Mouse (Mus musculus): ENCODE data around the gene Ssmem1.

The Ssmem1 gene

GRCm38 (mm10) chr6:30553381-30554010 is 43.8 kb downstream of the Ssmem1 start:
- DNase-seq (ENCODE audit: low spot score in 2 of 2) = no peak

DNA sequence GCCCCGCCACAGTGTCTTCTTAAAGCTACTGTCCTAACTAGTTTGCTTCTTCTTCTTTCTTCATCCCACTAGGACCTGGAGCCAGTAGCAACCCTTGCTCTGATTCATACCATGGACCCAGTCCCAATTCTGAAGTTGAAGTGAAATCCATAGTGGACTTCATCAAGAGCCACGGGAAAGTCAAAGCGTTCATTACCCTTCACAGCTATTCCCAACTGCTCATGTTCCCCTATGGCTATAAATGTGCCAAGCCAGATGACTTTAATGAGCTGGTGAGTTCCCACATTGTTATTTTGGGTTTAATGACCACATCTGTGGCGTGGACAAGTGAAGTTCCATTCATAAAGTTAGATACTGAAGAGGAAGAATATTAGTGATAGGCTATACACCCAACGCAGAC is 44.4 kb downstream of the Ssmem1 start:
- no peak for DNase-seq (ENCODE audit: low spot score in 2 of 2)

DNA sequence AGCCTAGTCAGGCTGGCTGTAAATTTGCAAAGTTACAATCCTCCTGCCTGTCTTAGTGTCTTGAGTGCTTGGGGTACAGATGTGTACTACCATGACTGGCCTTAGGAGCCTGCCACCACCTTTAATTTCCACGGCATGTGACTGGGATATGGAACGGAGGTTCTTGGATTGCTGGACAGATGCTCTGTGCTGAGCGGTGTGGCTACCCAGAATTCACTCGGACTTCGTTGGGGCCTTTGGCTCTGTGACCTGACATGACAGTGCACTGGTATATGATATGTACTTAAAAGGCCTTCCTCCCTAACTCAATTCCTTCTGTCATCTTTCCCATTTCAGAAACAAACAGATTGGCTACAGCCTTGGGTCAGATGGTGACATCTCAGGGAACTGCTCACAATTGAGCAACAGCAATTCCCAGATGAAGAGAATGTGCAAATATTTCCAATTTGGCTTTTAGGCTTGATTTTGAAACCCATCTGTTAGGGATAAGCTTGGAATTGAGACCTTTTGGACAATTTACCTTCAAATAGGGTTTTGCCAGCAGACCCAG is 45.0 kb downstream of the Ssmem1 start:
- no peak for DNase-seq (ENCODE audit: low spot score in 2 of 2)

DNA sequence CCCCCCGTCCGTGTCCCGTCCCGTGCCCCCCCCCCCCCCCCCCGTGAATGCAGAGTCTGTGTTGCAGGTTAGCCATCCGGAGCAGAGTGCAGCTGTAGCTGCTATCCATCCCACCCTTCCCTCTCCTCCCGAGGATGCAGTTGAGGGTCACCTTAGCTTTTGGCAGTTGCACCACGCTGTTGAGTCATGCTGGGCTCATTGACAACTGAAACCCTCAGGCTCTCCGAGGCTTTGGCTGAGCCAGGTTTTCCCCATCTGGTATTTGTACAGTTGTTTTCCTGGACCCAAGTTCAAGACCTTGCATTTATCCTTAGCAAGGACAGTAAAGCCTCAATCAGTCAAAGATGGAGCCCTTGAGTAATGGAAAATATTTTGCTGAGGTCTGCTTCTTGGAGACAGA is 46.4 kb downstream of the Ssmem1 start:
- no peak for DNase-seq (ENCODE audit: low spot score in 2 of 2)

GRCm38 (mm10) chr6:30559726-30560125 is 50.1 kb downstream of the Ssmem1 start:
- DNase-seq (ENCODE audit: low spot score in 2 of 2) = no peak

- no peak for DNase-seq (ENCODE audit: low spot score in 2 of 2)
Observed at GRCm38 (mm10) chr6:30562132-30562531, 52.5 kb downstream of the Ssmem1 start.

- no peak for DNase-seq (ENCODE audit: low spot score in 2 of 2)
Observed at GRCm38 (mm10) chr6:30563575-30563974, 53.9 kb downstream of the Ssmem1 start.

DNA sequence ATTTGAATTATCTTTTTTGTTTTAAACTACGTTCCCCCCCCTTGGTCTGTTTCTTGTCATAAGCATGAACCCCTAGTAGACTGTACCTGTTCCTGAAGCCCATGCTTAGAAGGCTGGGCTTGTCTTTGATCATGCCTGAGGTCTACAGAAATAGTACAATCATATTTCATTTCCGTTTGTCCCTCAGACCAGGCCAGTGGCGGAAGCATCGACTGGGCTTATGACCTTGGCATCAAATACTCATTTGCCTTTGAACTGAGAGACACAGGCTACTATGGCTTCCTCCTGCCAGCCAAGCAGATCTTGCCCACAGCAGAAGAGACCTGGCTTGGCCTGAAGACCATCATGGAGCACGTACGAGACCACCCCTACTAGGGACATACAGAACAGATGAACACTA is 54.4 kb downstream of the Ssmem1 start:
- no peak for DNase-seq (ENCODE audit: low spot score in 2 of 2)

DNA sequence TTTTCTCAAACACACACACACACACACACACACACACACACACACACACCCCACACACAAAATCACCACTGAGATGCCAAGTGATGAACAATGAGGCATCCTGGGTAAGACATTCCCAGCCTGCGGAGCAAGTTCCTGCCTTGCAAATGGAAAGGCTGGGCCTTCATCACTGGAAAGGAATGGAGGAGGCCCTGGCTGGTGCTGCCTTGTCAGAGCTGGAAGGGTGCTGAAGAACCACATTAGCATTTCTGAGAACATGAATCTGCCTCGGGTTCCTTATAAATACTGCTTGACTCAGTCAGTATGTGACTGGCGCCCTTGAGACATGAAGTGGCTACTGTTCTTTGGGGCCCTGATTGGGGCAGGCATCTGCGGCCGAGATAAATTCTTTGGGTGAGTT is 58.4 kb downstream of the Ssmem1 start, which contains the start of gene Cpa4:
TSS of gene Cpa4 (plus strand) at position 301 of the 400 bp plus-strand sequence.
- no peak for DNase-seq (ENCODE audit: low spot score in 2 of 2)

DNA sequence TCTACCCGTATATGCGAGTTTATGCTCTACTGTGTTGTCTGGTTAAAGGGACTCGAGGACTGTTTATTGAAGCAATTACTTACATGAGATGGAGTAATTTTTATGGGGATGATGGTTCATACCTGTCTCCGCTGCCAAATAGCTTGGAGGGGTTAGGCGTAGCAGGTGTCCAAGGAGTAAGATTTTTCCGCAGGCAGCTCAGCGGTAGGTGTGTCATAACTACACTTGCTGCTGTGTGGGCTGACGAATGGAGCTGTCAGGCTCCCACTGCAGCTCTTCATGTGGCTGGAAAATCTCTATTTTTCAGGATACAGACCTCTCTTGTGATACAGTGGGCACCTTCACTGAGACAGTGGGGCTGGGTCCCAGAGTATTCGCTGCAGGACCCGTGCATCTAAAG is 59.7 kb downstream of the Ssmem1 start:
- no peak for DNase-seq (ENCODE audit: low spot score in 2 of 2)

Data from spleen, postnatal 10 days (tissue).